Mouse (Mus musculus) liver, postnatal 0 days (tissue): Measurements from ENCODE around the gene Arhgef3.

Source experiments
- CTCF ChIP-seq: sonication (generic); IDR thresholded peaks from 2 replicates; pipeline ENCODE4 v1.5.1; 2016; ENCODE audit warnings: antibody characterized with exemption, low read depth
- EP300 ChIP-seq: IDR thresholded peaks from 2 replicates; pipeline ENCODE4 v1.6.1; 2016; ENCODE audit warnings: antibody characterized with exemption, low read depth, mild to moderate bottlenecking

- TF ChIP-seq CTCF = no peak
- no peak for TF ChIP-seq EP300
These were observed 296.8 kb downstream of the Arhgef3 start for GRCm38 (mm10) chr14:27411492-27411891.
